Mouse (Mus musculus): Measurements from ENCODE around the gene Sez6l2.

DNA sequence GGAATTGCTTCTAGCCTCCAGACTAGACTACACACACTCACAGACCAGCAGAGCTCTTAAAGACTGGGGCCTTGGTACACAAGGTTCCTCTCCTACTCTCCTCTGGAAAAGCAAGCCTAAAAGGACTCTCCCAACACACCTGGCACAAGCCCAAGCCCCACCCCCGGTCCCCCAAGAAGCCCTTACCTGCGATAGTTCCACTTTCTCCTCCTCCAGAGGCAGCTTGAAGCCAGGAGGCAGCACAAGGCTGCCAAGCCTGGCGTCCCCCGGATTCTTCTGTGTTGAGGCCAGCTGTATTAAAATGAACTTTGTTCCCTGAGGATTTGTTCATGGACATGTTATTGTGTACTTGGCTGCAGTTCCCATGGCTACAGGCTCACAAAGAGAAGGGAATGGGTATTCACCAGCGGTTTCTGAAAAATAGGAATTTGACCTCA is 27.7 kb upstream of the Sez6l2 start, which contains the start of gene Tmem219:
- no peak for TF ChIP-seq GATA1 (IDR thresholded peaks at IDR 0.05; ENCODE audit: low read length)
- no peak for TF ChIP-seq TAL1 (IDR thresholded peaks at IDR 0.05; ENCODE audit: low read length)

All from erythroblast, embryonic 14.5 days (primary cell).